Mouse (Mus musculus) heart, adult 18-20 months (tissue): Measurements from ENCODE around the gene Dennd6b. TPM values are rescaled to one million over a fixed set of nuclear protein-coding genes. Genes with fewer than 3 reads are reported as not detected.

Experiments
- DNase-seq, 2 experiments: peaks; one replicate each; pipeline ENCODE4 v3.0.0; 2021 to 2022; ENCODE audit warnings: mixed read lengths in 1 of 2
- long read RNA-seq, 2 experiments: library from polyadenylated mRNA; stranded (forward); transcript quantifications; one replicate each; pipeline ENCODE4 v2.0.0; 2021
- total RNA-seq, 2 experiments: library from RNA; stranded (reverse); gene quantifications; 2 replicates each; pipeline ENCODE4 v1.2.3; 2021

The Dennd6b gene
- total RNA-seq = 1 to 10 TPM; 8.3 to 9.6 TPM
- long read RNA-seq, experiment 1, full-length matches to known transcripts = 10 of 16 reads
- long read RNA-seq, experiment 1, partial matches to known transcripts = 0 of 16 reads
- long read RNA-seq, experiment 1, other reads (novel, unspliced or antisense) = 6 of 16 reads
- long read RNA-seq, experiment 2, full-length matches to known transcripts = 4 of 8 reads
- long read RNA-seq, experiment 2, partial matches to known transcripts = 2 of 8 reads
- long read RNA-seq, experiment 2, other reads (novel, unspliced or antisense) = 2 of 8 reads

DNA sequence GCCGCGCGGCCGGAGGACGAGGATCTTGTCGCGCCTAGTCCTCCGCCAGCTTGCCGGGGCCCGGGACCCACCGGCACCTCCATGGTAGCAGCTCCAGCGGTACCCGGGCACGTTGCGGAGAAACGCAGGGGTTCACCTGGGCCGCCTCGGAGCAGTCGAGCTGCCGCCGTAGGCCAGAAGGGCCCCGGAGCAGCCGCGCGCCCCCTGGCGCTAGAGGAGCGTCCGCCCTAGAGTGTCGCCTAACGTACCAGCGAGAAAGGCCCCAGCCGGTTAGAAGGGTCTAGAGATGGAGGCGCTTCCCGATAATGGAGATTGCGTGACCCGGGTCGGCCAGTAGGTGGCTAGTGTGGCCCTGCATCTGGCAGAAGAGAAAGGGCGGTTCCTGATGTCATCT is at the start of gene Dennd6b:
Dennd6b (minus strand) TSS at position 184 of the 394 bp plus-strand sequence.
- peak; percentile 97 to 98 for DNase-seq

- DNase-seq = no peak
These were observed 44.7 kb upstream of the Dennd6b start for GRCm38 (mm10) chr15:89241025-89241424.

GRCm38 (mm10) chr15:89239751-89240392 is 43.6 kb upstream of the Dennd6b start:
- peak; percentile 17 to 27 for DNase-seq

- DNase-seq = no peak
These were observed 37.8 kb upstream of the Dennd6b start for GRCm38 (mm10) chr15:89234052-89234451.

DNA sequence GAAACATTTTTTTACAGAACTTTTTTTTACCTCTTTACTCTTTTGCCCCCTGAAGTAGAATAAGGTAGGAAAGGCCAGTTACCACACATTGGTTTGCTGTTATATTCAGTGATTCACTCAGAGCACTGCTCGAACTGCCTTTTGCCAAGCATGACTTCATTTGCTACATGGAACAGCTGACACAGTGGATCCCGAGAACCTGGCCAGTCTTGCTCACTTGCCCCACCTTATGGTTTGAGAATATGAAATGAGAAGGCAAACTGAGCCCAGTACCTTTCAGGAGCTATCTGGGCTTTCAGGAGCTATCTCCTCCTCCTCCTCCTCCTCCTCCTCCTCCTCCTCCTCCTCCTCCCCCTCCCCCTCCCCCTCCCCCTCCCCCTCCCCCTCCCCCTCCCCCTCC is 37.3 kb upstream of the Dennd6b start:
- DNase-seq = peak; percentile 61 to 64

GRCm38 (mm10) chr15:89215611-89216233 is 19.4 kb upstream of the Dennd6b start:
- DNase-seq = peak; percentile 75 to 79

DNA sequence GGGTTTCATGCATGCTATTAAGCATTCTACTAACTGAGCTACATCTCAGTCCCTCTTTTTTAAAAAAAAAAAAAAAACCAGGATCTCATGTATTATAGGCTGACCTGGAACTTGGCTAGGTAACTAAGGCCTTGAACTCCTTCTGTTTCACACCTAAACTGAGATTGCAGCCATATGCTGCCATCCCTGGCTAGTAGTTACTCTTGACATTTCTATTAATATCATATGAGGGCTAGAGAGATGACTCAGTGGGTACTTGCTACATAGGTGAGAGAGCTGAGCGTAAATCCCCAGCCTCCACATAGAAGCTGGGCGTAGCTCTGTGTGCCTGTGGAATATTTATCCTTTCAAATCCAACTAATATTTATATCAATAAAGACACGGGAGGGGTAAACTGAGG is 18.7 kb upstream of the Dennd6b start:
- no peak for DNase-seq

GRCm38 (mm10) chr15:89213517-89213916 is 17.2 kb upstream of the Dennd6b start:
- no peak for DNase-seq

- peak in 1 of 2 experiments; percentile 9 for DNase-seq
These were observed 16.2 kb upstream of the Dennd6b start for GRCm38 (mm10) chr15:89212495-89212894.

DNA sequence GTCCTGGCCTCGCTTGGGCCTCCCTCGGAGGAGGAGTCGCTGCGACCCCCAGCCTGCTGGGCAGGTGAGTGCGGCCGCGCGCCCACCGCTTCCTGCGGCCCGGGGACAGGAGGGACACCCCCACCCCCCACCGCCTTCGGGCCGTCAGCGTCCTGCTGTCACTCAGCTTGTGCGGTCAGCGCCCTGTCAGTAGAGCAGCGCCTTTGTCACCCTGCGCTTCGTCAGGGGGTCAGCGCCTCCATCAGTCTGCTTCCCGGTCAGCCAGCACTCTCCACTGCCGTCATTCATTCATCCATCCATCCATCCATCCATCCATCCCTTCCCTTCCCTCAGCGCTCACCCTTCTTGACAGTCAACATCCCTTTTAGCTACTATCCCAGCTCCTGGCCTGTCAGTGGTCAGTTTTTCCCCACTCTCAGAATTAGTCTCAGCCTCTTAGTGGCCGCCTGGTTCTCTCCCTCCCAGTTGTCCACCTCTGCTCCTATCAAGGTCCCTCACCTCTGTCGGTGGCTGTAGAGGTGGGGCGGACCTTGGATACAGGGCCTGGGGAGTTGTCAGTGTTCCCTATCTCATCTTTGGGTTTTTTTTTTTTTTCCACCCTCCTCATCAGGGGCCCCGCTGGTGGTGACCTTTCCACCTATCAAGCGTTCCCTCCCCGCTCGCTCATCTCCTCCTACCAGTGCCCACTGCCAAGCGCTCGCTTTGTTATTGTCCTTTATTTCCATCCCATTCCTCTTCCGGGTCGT is 15.6 kb upstream of the Dennd6b start:
- peak in 1 of 2 experiments; percentile 23 for DNase-seq

- DNase-seq = peak; percentile 89 to 92
These were observed 14.8 kb upstream of the Dennd6b start, which contains the start of gene Ppp6r2 for GRCm38 (mm10) chr15:89210915-89211715. Gene Ppp6r2 (plus strand): TSS chr15:89211553.

GRCm38 (mm10) chr15:89209886-89210761 is 13.8 kb upstream of the Dennd6b start:
- DNase-seq = peak; percentile 91 to 98

GRCm38 (mm10) chr15:89207457-89207856 is 11.2 kb upstream of the Dennd6b start:
- no peak for DNase-seq

- DNase-seq = no peak
These were observed 760 bp upstream of the Dennd6b start for GRCm38 (mm10) chr15:89197056-89197455.

DNA sequence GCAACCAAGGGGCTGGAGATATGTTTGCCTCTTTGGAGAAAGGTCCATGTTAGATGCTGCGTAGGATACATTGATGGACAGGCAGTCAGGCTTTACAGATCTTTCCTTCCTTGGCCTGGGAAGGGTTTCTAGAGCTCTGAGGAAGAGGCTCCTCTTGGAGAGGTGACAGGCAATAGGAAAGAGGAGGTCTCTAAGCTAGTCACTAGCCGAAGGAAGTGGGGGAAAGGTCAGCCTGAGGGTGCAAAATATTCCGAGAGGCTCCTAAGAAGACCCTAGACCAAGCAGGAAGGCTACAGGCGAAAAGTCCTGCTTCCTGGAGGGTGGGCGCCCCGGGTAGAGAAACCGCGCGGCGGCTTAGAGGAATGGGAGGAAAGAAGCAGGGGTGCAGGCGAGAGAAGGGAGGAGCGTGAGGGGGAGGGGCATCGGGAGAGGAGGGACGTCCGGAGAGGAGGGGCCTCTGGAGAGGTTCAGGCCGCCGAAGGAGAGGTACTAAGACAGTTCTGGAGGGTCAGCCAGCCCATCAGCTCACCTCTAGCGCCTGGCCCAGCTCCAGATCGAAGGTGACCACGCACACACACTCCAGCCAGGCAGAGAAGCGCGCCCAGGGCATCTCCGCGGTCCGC is 495 bp downstream of the Dennd6b start:
- DNase-seq = peak; percentile 96

- DNase-seq = no peak
These were observed 1.0 kb downstream of the Dennd6b start for GRCm38 (mm10) chr15:89195261-89195681.

DNA sequence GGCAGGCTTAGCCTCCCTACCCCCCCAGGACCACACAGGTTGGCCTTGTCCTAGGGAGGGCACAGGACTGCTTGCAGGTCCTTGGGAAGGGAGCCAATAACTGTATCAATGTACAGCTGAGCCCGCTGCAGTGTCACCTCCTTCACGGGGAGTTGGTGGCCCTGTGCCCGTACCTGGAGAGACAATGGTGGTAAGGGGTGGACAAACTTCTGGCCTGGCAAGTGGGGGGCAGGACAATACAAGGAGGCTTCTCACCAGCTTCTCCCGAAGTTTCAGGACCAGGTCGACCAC is 11.4 kb downstream of the Dennd6b start:
- DNase-seq = no peak

DNA sequence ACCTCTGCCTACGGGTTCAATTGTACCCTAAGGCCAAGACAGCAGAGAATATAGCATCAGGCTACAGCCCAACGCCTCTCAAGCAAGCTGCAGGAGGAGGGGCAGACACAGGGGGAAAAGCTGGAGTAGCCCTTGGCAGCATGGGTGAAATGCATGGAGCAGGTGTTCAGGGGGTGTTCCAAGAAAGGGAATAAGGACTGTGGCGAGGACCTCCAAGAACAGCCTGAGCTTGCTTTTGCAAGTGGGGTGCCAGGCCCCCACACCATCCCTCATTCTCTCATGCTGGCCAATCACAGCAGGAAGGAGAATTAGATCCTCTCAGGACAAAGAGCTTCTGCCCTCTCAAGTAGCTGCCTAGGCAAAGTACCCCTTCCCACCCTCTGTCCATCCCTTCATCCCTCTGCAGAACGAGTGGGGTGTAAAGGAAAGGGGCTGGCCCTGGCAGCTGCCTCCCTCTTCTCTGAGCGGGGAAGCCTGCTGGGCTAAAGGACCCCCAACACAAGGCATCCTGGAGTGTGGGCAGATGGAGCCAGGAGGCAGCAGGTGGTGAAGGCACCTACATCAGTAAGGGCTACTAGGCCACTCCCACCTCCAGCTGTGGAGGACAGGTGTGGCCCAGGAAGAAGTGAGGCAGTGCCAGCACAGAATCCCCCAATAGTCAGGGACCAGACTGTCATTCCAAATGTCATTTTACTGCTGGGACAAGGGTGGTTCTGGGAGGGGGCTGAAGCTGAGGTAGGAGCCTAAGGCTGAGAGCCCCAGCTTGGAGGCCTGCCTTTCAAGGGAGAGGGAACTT is 12.0 kb downstream of the Dennd6b start:
- no peak for DNase-seq

DNA sequence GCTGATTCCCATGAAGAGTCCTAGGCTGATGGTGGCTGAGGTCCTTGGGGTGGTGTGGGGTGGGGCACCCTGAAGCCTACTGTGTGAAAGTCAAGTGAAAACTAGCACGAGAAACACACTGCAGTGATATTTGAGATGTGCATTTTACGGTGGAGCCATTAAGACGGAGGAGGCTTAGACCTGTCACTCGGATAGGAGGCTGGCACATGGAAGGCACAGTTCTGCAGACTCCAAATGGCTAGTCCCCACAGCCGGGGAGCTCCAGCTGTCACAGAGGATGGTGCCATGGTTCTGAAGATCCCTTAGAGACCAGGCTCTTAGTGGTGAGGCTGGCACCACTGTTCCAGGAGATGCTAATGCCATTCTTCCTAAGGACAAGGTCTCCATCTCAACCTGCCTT is 13.5 kb downstream of the Dennd6b start:
- no peak for DNase-seq
